Mouse (Mus musculus) C2C12 (cell line): Measurements from ENCODE around the gene Tekt2.

ENCODE experiments used
- CEBPB ChIP-seq: IDR thresholded peaks from one replicate; pipeline ENCODE4 v1.6.1; 2011; ENCODE audit warnings: low read depth, mild to moderate bottlenecking, control low read depth, moderate library complexity
- CTCF ChIP-seq: IDR thresholded peaks from one replicate; pipeline ENCODE4 v1.5.1; 2011; ENCODE audit not compliant: control insufficient read depth, insufficient read depth, insufficient read length
- MAX ChIP-seq: IDR thresholded peaks from one replicate; pipeline ENCODE4 v1.6.1; 2011; ENCODE audit warnings: mild to moderate bottlenecking, control low read depth
- MYOG ChIP-seq: IDR thresholded peaks from one replicate; pipeline ENCODE4 v1.6.1; 2011; ENCODE audit not compliant: control insufficient read depth, insufficient read length; ENCODE audit errors: extremely low read depth

- TF ChIP-seq CTCF (no peak), MAX (no peak), CEBPB (no peak), MYOG (no peak)
Measured at GRCm38 (mm10) chr4:126339461-126339860, 14.0 kb upstream of the Tekt2 start.
